Mouse (Mus musculus): ENCODE measurements around the gene Ccne1.
"Not testable (repeated sequence)": the region's sequence is repeated elsewhere in the genome, so short reads cannot be mapped to it uniquely, and the experiment has no call there.

The Ccne1 gene

GRCm38 (mm10) chr7:38107371-38108259 is at the start of gene Ccne1:
Ccne1 (minus strand) TSS chr7:38107534.
- peak; percentile 97 for DNase-seq (ENCODE audit: low spot score)

DNA sequence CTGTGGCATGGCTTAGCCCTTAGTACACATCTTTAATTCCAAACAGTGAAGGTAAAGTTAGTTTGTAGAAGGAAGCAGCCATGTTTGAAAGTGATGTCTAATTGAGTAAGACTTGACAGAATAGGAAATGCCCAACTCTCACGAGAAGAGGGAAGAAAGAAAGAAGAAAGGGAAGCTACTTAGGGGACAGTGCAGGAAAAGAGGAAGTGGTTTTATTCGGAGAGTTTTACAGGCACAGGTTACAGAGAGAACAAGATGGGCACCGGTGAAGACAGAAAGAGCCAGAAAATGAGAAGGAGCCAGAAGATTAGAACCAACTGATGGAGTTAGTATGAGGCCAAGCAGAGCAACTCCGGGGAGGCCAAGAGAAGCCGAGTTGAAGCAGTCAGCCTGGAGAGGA is 48.5 kb upstream of the Ccne1 start:
- DNase-seq (ENCODE audit: low spot score): no peak

- DNase-seq (ENCODE audit: low spot score): no peak
Observed at GRCm38 (mm10) chr7:38152571-38152970, 45.2 kb upstream of the Ccne1 start.

GRCm38 (mm10) chr7:38151706-38152312 is 44.5 kb upstream of the Ccne1 start:
- no peak for DNase-seq (ENCODE audit: low spot score)

- DNase-seq (ENCODE audit: low spot score): no peak
Observed at GRCm38 (mm10) chr7:38147477-38147876, 40.1 kb upstream of the Ccne1 start.

- DNase-seq (ENCODE audit: low spot score): peak; percentile 30
Observed at GRCm38 (mm10) chr7:38141747-38142545, 34.6 kb upstream of the Ccne1 start.

DNA sequence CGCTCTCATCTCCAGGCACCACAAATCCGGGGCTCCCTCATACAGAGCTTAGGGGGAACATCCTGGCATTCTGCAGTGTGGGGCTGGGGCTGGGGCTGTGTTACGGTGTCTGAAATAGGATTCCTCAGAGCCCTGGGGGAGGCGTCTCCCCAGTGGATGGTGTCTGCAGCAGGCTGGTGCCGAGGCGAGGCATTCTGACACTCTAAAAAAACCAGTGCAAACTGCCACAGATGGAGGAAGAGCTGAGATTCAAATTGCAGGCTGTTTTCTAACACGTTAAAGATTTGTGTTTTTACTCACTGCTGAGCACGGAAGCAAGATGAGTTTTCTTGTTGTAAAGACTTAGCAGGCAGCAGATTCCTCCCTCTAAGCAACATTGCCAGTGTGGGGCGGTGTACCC is 33.0 kb upstream of the Ccne1 start:
- DNase-seq (ENCODE audit: low spot score): no peak

- no peak for DNase-seq (ENCODE audit: low spot score)
Observed at GRCm38 (mm10) chr7:38134471-38134870, 27.1 kb upstream of the Ccne1 start.

DNA sequence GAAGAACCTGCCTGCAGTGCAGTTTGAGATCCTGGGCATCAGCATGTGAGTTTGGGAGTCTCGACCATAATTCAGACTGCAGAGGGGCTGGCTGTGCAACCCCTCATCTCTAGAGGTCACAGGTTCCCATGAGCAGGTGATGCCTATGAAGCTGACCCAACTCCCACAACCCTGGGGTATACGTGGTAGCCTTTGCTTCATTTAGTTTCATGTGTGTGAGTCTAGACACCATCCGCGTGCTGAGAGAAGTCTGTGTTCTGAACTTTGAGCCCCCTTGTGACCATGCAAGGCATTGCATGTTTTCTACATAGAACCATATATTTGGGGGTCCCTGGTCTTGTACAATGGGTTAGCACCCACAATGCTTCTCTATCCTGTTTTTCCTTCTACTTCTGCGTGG is 23.9 kb upstream of the Ccne1 start:
- DNase-seq (ENCODE audit: low spot score): no peak

- DNase-seq (ENCODE audit: low spot score): no peak
Observed at GRCm38 (mm10) chr7:38129986-38130729, 22.8 kb upstream of the Ccne1 start.

- no peak for DNase-seq (ENCODE audit: low spot score)
Observed at GRCm38 (mm10) chr7:38129491-38129890, 22.2 kb upstream of the Ccne1 start.

DNA sequence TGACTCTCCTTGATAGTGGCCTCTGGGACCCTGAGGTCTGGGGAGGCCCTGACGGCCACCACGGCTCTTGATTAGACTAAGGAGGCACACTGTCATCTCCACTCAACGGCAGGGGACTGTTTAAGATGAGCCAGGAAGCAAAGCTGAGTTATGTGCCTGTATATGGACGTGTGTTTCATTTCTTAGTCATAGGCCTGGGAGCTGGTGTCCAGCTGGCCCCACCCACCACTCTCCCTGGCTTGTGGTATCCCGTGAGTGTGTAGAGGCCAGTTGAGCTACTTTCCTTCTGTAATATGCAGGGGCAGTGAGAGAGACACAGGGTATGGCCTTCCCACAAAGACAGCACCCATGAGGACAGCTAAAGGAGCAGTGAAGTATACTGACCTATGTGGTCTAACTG is 20.9 kb upstream of the Ccne1 start:
- DNase-seq (ENCODE audit: low spot score): not testable (repeated sequence)

- no peak for DNase-seq (ENCODE audit: low spot score)
Observed at GRCm38 (mm10) chr7:38125565-38126159, 18.3 kb upstream of the Ccne1 start.

- DNase-seq (ENCODE audit: low spot score): not testable (repeated sequence)
Observed at GRCm38 (mm10) chr7:38124164-38124563, 16.8 kb upstream of the Ccne1 start.

DNA sequence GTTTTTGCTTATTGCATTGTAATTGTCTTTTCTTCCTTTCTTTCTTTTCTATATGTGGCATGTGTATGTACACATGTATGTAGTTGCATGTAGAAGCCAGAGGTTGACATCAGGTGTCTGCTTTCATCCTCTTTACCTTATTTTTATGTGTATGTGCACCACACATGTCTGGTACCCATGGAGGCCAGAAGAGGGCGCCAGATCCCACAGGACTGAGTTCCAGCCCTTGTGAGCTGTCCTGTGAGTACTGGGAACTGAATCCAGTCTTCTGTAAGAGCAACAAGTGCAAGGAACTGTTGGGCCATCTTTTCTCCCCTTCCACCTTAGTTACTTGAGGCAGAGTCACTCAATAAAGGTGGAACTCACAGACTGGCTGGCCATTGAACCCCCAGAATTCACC is 11.3 kb upstream of the Ccne1 start:
- no peak for DNase-seq (ENCODE audit: low spot score)

DNA sequence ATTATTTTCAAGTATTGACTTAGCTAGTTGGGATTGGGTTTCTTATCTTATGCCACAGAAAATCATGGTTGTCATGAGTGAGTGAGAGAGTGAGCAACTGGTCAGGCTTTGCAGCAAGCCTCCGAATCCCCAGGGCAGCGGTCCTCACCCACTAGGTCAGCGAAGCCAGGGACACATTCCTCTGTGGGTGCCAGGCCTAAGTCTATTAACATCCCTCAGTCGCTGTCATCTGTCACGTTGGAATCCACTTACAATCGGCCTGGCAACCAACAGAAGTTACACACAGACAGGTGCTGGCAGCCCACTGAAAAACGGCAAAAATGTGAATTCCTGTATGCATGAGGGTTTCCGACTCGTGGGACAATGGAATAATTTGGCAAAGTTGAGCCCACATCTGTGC is 5.1 kb upstream of the Ccne1 start:
- DNase-seq (ENCODE audit: low spot score): no peak

DNA sequence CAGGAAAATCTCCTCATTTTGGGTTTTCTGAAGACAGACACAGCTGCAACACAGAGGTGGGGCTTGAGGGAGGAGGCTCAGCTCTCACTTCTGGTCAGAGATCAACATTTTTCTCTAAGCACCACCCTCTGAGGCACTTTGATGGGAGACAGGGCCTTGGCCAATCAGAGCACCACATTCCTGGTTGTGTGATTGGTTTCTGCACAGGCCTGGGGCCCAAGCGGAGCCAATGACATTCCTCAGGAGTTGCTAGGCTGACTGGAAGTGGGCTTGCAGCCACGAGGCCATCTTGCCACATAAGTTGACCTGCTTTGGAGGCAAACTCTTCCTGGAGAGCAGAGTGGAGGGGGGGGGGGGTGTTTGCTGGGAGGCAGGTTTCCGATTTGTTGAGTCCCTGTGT is 4.7 kb upstream of the Ccne1 start:
- peak; percentile 32 for DNase-seq (ENCODE audit: low spot score)

DNA sequence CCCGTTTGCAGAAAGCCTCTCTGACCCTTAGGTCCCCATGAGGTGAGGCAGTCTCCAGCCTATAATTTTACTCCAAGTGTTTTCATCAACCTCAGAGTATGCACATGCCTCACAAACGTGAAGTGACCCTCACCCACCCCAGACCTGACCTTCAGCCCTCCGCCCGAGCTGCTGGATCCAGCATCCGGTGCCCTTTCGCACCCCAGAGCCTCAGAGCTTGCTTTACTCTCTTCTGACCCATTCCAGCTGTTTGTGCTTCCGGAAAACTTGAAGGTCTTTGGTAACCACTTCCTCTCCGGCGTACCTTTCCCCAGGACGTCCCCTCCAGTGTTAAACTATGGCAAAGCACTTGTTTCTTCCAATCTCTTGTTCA is 912 bp upstream of the Ccne1 start:
- DNase-seq (ENCODE audit: low spot score): no peak

DNA sequence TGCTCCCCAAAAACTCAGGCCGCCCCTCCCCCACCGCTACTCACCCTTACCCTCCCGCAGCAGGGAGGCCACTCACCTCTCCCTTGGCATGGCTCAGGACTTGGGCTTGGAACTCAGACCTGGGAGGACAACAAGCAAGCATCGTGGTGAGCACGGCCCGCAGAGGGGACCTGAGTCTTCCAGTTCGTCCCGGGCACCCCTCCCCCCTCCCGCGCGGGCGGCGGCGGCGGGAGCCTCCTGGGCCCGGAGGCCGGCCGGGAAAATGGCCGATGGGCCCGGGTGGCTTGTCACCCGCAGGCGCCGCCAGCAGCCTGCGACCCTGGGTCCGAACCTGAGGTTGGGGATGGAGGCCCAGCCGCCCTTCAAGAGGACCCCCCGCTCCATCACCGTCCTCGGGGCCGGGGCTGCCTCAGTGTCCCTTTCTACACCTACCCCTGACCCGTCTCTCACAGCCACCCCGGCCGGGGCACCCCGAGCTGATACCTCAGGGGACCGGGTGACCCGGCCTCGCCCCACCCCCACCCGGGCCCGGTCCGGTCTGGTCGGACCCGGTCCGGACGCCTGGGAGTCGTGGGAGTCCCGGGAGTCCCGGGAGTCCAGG is 523 bp downstream of the Ccne1 start:
- DNase-seq (ENCODE audit: low spot score): no peak

DNA sequence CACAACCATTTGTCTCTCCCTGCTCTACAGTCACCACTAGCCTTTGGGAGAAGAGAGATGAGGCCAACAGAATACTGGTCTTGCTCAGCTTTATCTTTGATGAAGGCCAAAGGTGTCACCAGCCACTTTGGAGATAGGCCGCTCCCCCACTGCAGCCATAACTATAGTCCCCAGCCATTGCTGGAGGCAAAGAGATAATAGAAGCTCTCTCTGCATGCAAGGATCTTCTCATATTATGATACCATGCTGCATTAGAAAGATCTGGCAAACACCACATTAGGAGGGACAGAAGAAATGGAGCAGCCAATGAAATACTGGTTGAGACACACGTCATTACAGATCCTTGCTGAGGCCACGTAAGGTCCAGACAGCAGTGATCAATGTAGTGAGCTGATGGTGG is 2.0 kb downstream of the Ccne1 start:
- no peak for DNase-seq (ENCODE audit: low spot score)

DNA sequence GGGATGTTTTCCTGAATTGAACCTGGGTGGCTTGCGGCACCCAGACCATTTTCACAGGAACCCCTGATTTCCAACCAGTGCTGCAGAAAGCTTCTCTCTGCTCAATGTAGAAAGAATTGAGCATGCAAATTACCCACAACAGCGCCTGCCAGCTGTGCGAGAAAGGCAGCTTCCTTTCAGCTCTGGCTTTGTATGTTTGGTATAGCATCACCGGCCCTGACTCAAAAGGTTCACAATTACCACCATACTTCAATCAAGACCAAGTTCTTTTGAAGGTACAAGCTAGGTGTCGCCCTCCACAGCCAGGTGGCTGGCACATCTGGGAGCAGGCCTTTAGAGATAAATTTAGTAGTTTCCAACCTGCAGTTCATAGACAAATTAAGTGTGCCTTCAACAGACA is 3.2 kb downstream of the Ccne1 start:
- DNase-seq (ENCODE audit: low spot score): no peak

All from ovary, adult 18-20 months (tissue).